Mouse (Mus musculus) cortical plate, adult 2 months (tissue): ENCODE measurements at regions not wholly inside any gene's neighbourhood (a gene's known extent, or its start where the extent isn't known, plus 50 kb on each side); places are given as distances from the start of the nearest gene placed in this dataset.

ENCODE experiments used
- CTCF ChIP-seq: fragments of 200-500 bp; IDR thresholded peaks from 2 replicates; pipeline ENCODE4 v1.5.1; 2011; ENCODE audit warnings: mild to moderate bottlenecking, control low read depth, low read length; ENCODE audit not compliant: insufficient read depth; ENCODE audit errors: extremely low read depth
- POLR2A ChIP-seq: fragments of 200-500 bp; IDR thresholded peaks from 2 replicates; pipeline ENCODE4 v1.6.1; 2011; ENCODE audit warnings: mild to moderate bottlenecking, low read length, control low read depth; ENCODE audit not compliant: insufficient read depth; ENCODE audit errors: extremely low read depth

GRCm38 (mm10) chr1:147344027-147344426 is 849.5 kb downstream of the Brinp3 start:
- TF ChIP-seq CTCF (no peak), POLR2A (no peak)
